In the genomic region with DNA sequence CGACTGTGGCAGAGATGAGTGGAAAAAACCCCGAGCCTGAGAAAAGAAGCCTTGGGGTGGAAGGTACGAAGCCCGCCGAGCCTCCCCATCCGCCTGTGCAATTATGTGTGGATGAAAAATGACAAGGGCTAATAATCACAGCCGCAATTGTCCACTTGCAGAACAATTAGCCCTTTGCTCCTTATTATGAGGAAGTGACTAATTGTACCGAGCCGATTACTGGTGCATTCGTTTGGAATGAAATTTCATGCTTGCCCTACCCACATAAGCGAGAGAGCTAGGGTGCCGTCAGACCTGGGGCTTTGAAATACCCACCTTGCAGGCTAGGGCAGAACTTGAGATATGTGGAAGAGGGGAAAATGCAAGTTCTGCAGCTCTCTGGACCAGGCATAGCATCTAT, we compare ENCODE assay signal across 16 mouse cellular contexts.
A peak's percentile ranks its signal among the peaks of the same experiment; 100 is the strongest.
DNase-seq lines count a peak whose midpoint lies in the region; ATAC-seq lines count a peak whose summit lies in the region.
"Had no signal": no experiment of that assay in that cellular context is flagged by ENCODE, and none has a peak within 500 bp of the region (broad histone marks: within the 10 kb centered on the region; RNA-seq: fewer than 3 reads in every experiment).

No protein-coding gene starts in this region.

- H3K9ac ChIP-seq in kidney, embryonic 15.5 days: no peak overlapping the region
- H3K9ac ChIP-seq in embryonic facial prominence, embryonic 12.5 days: no peak overlapping the region
- H3K9ac ChIP-seq in forebrain, embryonic 16.5 days (replicated peaks; ENCODE audit: low read depth, low read length): no peak overlapping the region
- H3K9ac ChIP-seq in neural tube, embryonic 15.5 days (replicated peaks): no peak overlapping the region
- H3K9ac ChIP-seq: limb, embryonic 13.5 days; liver, postnatal 0 days; midbrain, embryonic 12.5 days; stomach, embryonic 15.5 days had no signal

- no peaks in the 10 kb centered on the region for H3K36me3 ChIP-seq in kidney, embryonic 15.5 days
- H3K36me3 ChIP-seq in embryonic facial prominence, embryonic 12.5 days: no peaks in the 10 kb centered on the region
- H3K36me3 ChIP-seq in forebrain, embryonic 16.5 days (ENCODE audit: control insufficient read depth, insufficient read depth): no peaks in the 10 kb centered on the region
- H3K36me3 ChIP-seq in neural tube, embryonic 15.5 days: no peaks in the 10 kb centered on the region
- H3K36me3 ChIP-seq: heart, embryonic 10.5 days; limb, embryonic 13.5 days; midbrain, embryonic 12.5 days; stomach, embryonic 15.5 days had no signal

- WGBS in kidney, embryonic 15.5 days: 33% methylated on average over 12 of the region's 12 CpGs
- 25% methylated on average over 12 of the region's 12 CpGs for WGBS in embryonic facial prominence, embryonic 12.5 days
- 10% methylated on average over 12 of the region's 12 CpGs for WGBS in forebrain, embryonic 16.5 days
- 29% methylated on average over 12 of the region's 12 CpGs for WGBS in neural tube, embryonic 15.5 days

- 0 out of 2 replicates have a peak, but pooled peaks cover 8% of the 10 kb centered on the region for H3K27me3 ChIP-seq in kidney, embryonic 15.5 days
- no peaks in the 10 kb centered on the region for H3K27me3 ChIP-seq in embryonic facial prominence, embryonic 12.5 days
- no peaks in the 10 kb centered on the region for H3K27me3 ChIP-seq in forebrain, embryonic 16.5 days (replicated peaks; ENCODE audit: control insufficient read depth, insufficient read depth, low read length)
- no peaks in the 10 kb centered on the region for H3K27me3 ChIP-seq in neural tube, embryonic 15.5 days (replicated peaks)
- H3K27me3 ChIP-seq: stomach, embryonic 15.5 days had no signal

- H3K27ac ChIP-seq in kidney, embryonic 15.5 days: no peak overlapping the region
- H3K27ac ChIP-seq in embryonic facial prominence, embryonic 12.5 days: no peak overlapping the region
- no peak overlapping the region for H3K27ac ChIP-seq in forebrain, embryonic 16.5 days (ENCODE audit: low read length)
- H3K27ac ChIP-seq in neural tube, embryonic 15.5 days (replicated peaks): no peak overlapping the region
- H3K27ac ChIP-seq: heart, embryonic 10.5 days; limb, embryonic 13.5 days; midbrain, embryonic 12.5 days; stomach, embryonic 15.5 days had no signal

- no peaks in the 10 kb centered on the region for H3K9me3 ChIP-seq in kidney, embryonic 15.5 days (replicated peaks)
- H3K9me3 ChIP-seq in embryonic facial prominence, embryonic 12.5 days: 0 out of 2 replicates have a peak, but pooled peaks cover 3% of the 10 kb centered on the region
- no peaks in the 10 kb centered on the region for H3K9me3 ChIP-seq in forebrain, embryonic 16.5 days (ENCODE audit: control insufficient read depth, low read length)
- H3K9me3 ChIP-seq in neural tube, embryonic 15.5 days (replicated peaks): no peaks in the 10 kb centered on the region
- H3K9me3 ChIP-seq: heart, embryonic 10.5 days; limb, embryonic 13.5 days; midbrain, embryonic 12.5 days; stomach, embryonic 15.5 days had no signal

- no peak overlapping the region for H3K4me3 ChIP-seq in kidney, embryonic 15.5 days (replicated peaks)
- no peak overlapping the region for H3K4me3 ChIP-seq in embryonic facial prominence, embryonic 12.5 days
- H3K4me3 ChIP-seq in forebrain, embryonic 16.5 days (replicated peaks; ENCODE audit: low read length): no peak overlapping the region
- H3K4me3 ChIP-seq in neural tube, embryonic 15.5 days (replicated peaks): no peak overlapping the region
- H3K4me3 ChIP-seq: limb, embryonic 13.5 days; midbrain, embryonic 12.5 days; stomach, embryonic 15.5 days had no signal

- peak overlapping the region; percentile 34 for H3K4me2 ChIP-seq in kidney, embryonic 15.5 days
- peak overlapping the region; percentile 32; the same call in 1 of the 2 replicates for H3K4me2 ChIP-seq in embryonic facial prominence, embryonic 12.5 days (replicated peaks)
- H3K4me2 ChIP-seq in forebrain, embryonic 16.5 days (ENCODE audit: low read length): peak overlapping the region; percentile 30; the same call in 1 of the 2 replicates
- H3K4me2 ChIP-seq in neural tube, embryonic 15.5 days: peak overlapping the region; percentile 25
- H3K4me2 ChIP-seq: stomach, embryonic 15.5 days had no signal

- H3K4me1 ChIP-seq in kidney, embryonic 15.5 days: peaks cover 6% of the 10 kb centered on the region; the same call in 1 of the 2 replicates
- H3K4me1 ChIP-seq in embryonic facial prominence, embryonic 12.5 days: peaks cover 6% of the 10 kb centered on the region; the same call in 1 of the 2 replicates
- H3K4me1 ChIP-seq in forebrain, embryonic 16.5 days (replicated peaks; ENCODE audit: control insufficient read depth, insufficient read depth, low read length): peaks cover 25% of the 10 kb centered on the region
- H3K4me1 ChIP-seq in neural tube, embryonic 15.5 days: peaks cover 18% of the 10 kb centered on the region
- H3K4me1 ChIP-seq: heart, embryonic 10.5 days; stomach, embryonic 15.5 days had no signal

- DNase-seq in kidney, adult 9 months: no peak
- DNase-seq in urinary bladder, postnatal 36 days (ENCODE audit: low spot score in 2 of 2): no peak
- no peak for DNase-seq in embryo, embryonic 9.5 days (ENCODE audit: extremely low spot score)
- DNase-seq: B cell, adult 2 months; gastrocnemius, postnatal 10 days; kidney, adult 11 months; liver, postnatal 0 days; lung, postnatal 36 days had no signal

- no peak for ATAC-seq in kidney, embryonic 15.5 days (replicated peaks; ENCODE audit: low FRiP score)
- no peak for ATAC-seq in embryonic facial prominence, embryonic 12.5 days (ENCODE audit: insufficient number of reproducible peaks, insufficient read depth, low FRiP score, low TSS enrichment)
- no peak for ATAC-seq in forebrain, embryonic 16.5 days
- no peak for ATAC-seq in neural tube, embryonic 15.5 days (ENCODE audit: low FRiP score)
- ATAC-seq: liver, postnatal 0 days had no signal
